Mouse (Mus musculus) liver, postnatal 0 days (tissue): ENCODE data around the gene Gm37240. TPM values are rescaled to one million over a fixed set of nuclear protein-coding genes. Genes with fewer than 3 reads are reported as not detected.
A peak's percentile ranks its signal among the peaks of the same experiment; 100 is the strongest.

Source experiments
- ATAC-seq: fragments of 200-750 bp; cut with Nextera tagmentation; 2 replicates; pipeline ENCODE4 v1.8.0; 2017; ENCODE audit warnings: mild to moderate bottlenecking, moderate library complexity
- DNase-seq: peaks from one replicate; pipeline ENCODE4 v3.0.0-alpha.2; 2016
- H3K27ac ChIP-seq: fragments of 300-500 bp; sonication (generic); 2 replicates; pipeline ENCODE4 v1.5.1; 2014; ENCODE audit warnings: antibody characterized with exemption, moderate library complexity, mild to moderate bottlenecking, low read depth
- H3K27me3 ChIP-seq: fragments of 300-500 bp; sonication (generic); 2 replicates; pipeline ENCODE4 v1.6.1; 2014; ENCODE audit warnings: low read length, control low read depth, mixed read lengths; ENCODE audit not compliant: insufficient read depth
- H3K36me3 ChIP-seq: fragments of 300-500 bp; sonication (generic); replicated peaks from 2 replicates; pipeline ENCODE4 v1.6.1; 2014; ENCODE audit warnings: mild to moderate bottlenecking, control low read depth, low read length, moderate library complexity, mixed read lengths; ENCODE audit not compliant: insufficient read depth
- H3K4me1 ChIP-seq: fragments of 300-500 bp; sonication (generic); 2 replicates; pipeline ENCODE4 v1.6.1; 2014; ENCODE audit warnings: antibody characterized with exemption, mild to moderate bottlenecking, control low read depth; ENCODE audit not compliant: insufficient read depth
- H3K4me2 ChIP-seq: fragments of 300-500 bp; sonication (generic); 2 replicates; pipeline ENCODE4 v1.6.1; 2014; ENCODE audit warnings: low read depth, mild to moderate bottlenecking, low read length, moderate library complexity, mixed read lengths
- H3K4me3 ChIP-seq: fragments of 300-500 bp; sonication (generic); 2 replicates; pipeline ENCODE4 v1.5.1; 2014; ENCODE audit warnings: low read depth, low read length
- H3K9ac ChIP-seq: fragments of 300-500 bp; sonication (generic); replicated peaks from 2 replicates; pipeline ENCODE4 v1.6.1; 2014; ENCODE audit warnings: mild to moderate bottlenecking, moderate library complexity
- H3K9me3 ChIP-seq: fragments of 300-500 bp; sonication (generic); 2 replicates; pipeline ENCODE4 v1.6.1; 2016; ENCODE audit warnings: mild to moderate bottlenecking, control low read depth, low read length, mixed read lengths
- CTCF ChIP-seq: sonication (generic); IDR thresholded peaks from 2 replicates; pipeline ENCODE4 v1.5.1; 2016; ENCODE audit warnings: antibody characterized with exemption, low read depth
- EP300 ChIP-seq: IDR thresholded peaks from 2 replicates; pipeline ENCODE4 v1.6.1; 2016; ENCODE audit warnings: antibody characterized with exemption, low read depth, mild to moderate bottlenecking
- WGBS: fragments of 180-500 bp; shearing (Covaris S2); extraction: QIAGEN DNeasy Blood & Tissue Kit; methylation state at CpG from one replicate; pipeline ENCODE4 v1.1.7; 2014; ENCODE audit not compliant: insufficient replicate concordance; 5-methylcytosine and 5-hydroxymethylcytosine counted together
- polyA plus RNA-seq: library from polyadenylated mRNA; unstranded; fragments of >200 nt; fragmentation: Nextera tagmentation; extraction: Ambion mirVana; gene quantifications from 2 replicates; pipeline ENCODE4 v1.2.1, GENCODE M21; 2015

The Gm37240 gene
- polyA plus RNA-seq, 1 experiment from 2014 or later, result 0.72 TPM

- ATAC-seq, result peak; percentile 83
- Histone ChIP-seq H3K9ac (no peak overlapping the region), H3K27me3 (no peaks in the 10 kb centered on the region), H3K9me3 (no peaks in the 10 kb centered on the region), H3K36me3 (no peaks in the 10 kb centered on the region), H3K4me3 (no peak overlapping the region), H3K4me2 (no peak overlapping the region), H3K4me1 (peaks cover 4% of the 10 kb centered on the region; the same call in 1 of the 2 replicates), H3K27ac (peak overlapping the region; percentile 17)
- 45% methylated on average over 1 of the region's 1 CpGs for WGBS
- TF ChIP-seq EP300, result no peak
- no peak for TF ChIP-seq CTCF
- peak; percentile 29 for DNase-seq
Observed at GRCm38 (mm10) chr3:84860669-84861068, 1026.6 kb downstream of the Gm37240 start.

GRCm38 (mm10) chr3:84854440-84854839 is 1032.9 kb downstream of the Gm37240 start:
- H3K9ac ChIP-seq, result no peak overlapping the region
- ATAC-seq (no peak), DNase-seq (no peak)
- no peak overlapping the region for H3K4me2 ChIP-seq
- WGBS, result 45% methylated on average over 1 of the region's 1 CpGs
- H3K27me3 ChIP-seq, result no peaks in the 10 kb centered on the region
- H3K27ac ChIP-seq, result no peak overlapping the region
- peaks cover 7% of the 10 kb centered on the region; the same call in 1 of the 2 replicates for H3K4me1 ChIP-seq
- no peak for TF ChIP-seq CTCF
- TF ChIP-seq EP300, result no peak
- H3K4me3 ChIP-seq, result no peak overlapping the region
- H3K36me3 ChIP-seq, result no peaks in the 10 kb centered on the region
- no peaks in the 10 kb centered on the region for H3K9me3 ChIP-seq

GRCm38 (mm10) chr3:84852877-84853276 is 1034.4 kb downstream of the Gm37240 start:
- peak; percentile 19 for DNase-seq

GRCm38 (mm10) chr3:84851801-84852200 is 1035.5 kb downstream of the Gm37240 start:
- Histone ChIP-seq H3K27ac (no peak overlapping the region), H3K4me1 (peaks cover 8% of the 10 kb centered on the region), H3K9me3 (no peaks in the 10 kb centered on the region), H3K4me2 (no peak overlapping the region), H3K4me3 (no peak overlapping the region), H3K9ac (no peak overlapping the region), H3K36me3 (no peaks in the 10 kb centered on the region), H3K27me3 (no peaks in the 10 kb centered on the region)
- TF ChIP-seq EP300 (no peak), CTCF (no peak)
- DNase-seq (no peak), ATAC-seq (no peak)
- WGBS, result 65% methylated on average over 1 of the region's 1 CpGs

More at GRCm38 (mm10) chr3:84852877-84853276, 1034.4 kb downstream of the Gm37240 start:
- Histone ChIP-seq H3K36me3 (no peaks in the 10 kb centered on the region), H3K4me3 (no peak overlapping the region), H3K27ac (no peak overlapping the region), H3K4me1 (peaks cover 12% of the 10 kb centered on the region), H3K27me3 (no peaks in the 10 kb centered on the region), H3K9ac (no peak overlapping the region), H3K9me3 (no peaks in the 10 kb centered on the region), H3K4me2 (no peak overlapping the region)
- ATAC-seq, result peak; percentile 59
- TF ChIP-seq CTCF, result no peak
- no peak for TF ChIP-seq EP300
- WGBS, result 43% methylated on average over 7 of the region's 7 CpGs

- H3K4me1 ChIP-seq, result peaks cover 8% of the 10 kb centered on the region
- H3K27ac ChIP-seq, result no peak overlapping the region
- no peaks in the 10 kb centered on the region for H3K36me3 ChIP-seq
- TF ChIP-seq EP300, result no peak
- no peak for TF ChIP-seq CTCF
- H3K4me3 ChIP-seq, result no peak overlapping the region
- no peak for DNase-seq
- H3K9me3 ChIP-seq, result no peaks in the 10 kb centered on the region
- H3K27me3 ChIP-seq, result no peaks in the 10 kb centered on the region
- H3K9ac ChIP-seq, result no peak overlapping the region
- 83% methylated on average over 1 of the region's 1 CpGs for WGBS
- no peak overlapping the region for H3K4me2 ChIP-seq
- ATAC-seq, result no peak
Observed at GRCm38 (mm10) chr3:84850418-84850817, 1036.9 kb downstream of the Gm37240 start.

- TF ChIP-seq CTCF, result no peak
- no peak for TF ChIP-seq EP300
- Histone ChIP-seq H3K36me3 (no peaks in the 10 kb centered on the region), H3K4me1 (peaks cover 8% of the 10 kb centered on the region), H3K4me2 (no peak overlapping the region), H3K9ac (no peak overlapping the region), H3K9me3 (no peaks in the 10 kb centered on the region), H3K4me3 (no peak overlapping the region), H3K27ac (no peak overlapping the region), H3K27me3 (no peaks in the 10 kb centered on the region)
- ATAC-seq (no peak), DNase-seq (no peak)
- WGBS, result 51% methylated on average over 4 of the region's 4 CpGs
Observed at GRCm38 (mm10) chr3:84848798-84849197, 1038.5 kb downstream of the Gm37240 start.

- Histone ChIP-seq H3K9ac (no peak overlapping the region), H3K4me1 (peaks cover 1% of the 10 kb centered on the region; the same call in 1 of the 2 replicates), H3K9me3 (no peaks in the 10 kb centered on the region), H3K27me3 (no peaks in the 10 kb centered on the region), H3K4me3 (no peak overlapping the region), H3K27ac (no peak overlapping the region), H3K4me2 (no peak overlapping the region), H3K36me3 (no peaks in the 10 kb centered on the region)
- no peak for TF ChIP-seq EP300
- peak; percentile 79 for TF ChIP-seq CTCF
- WGBS, result 42% methylated on average over 1 of the region's 1 CpGs
- no peak for ATAC-seq
- peak; percentile 32 for DNase-seq
Observed at GRCm38 (mm10) chr3:84843594-84843993, 1043.7 kb downstream of the Gm37240 start.
